Mouse (Mus musculus): ENCODE measurements at regions not wholly inside any gene's neighbourhood (a gene's known extent, or its start where the extent isn't known, plus 50 kb on each side); places are given as distances from the start of the nearest gene placed in this dataset.

- DNase-seq (ENCODE audit: low spot score), result no peak
Observed at GRCm38 (mm10) chr8:114052426-114052825, 80.9 kb upstream of the Nudt7 start.

- DNase-seq (ENCODE audit: low spot score), result no peak
Observed at GRCm38 (mm10) chr8:114063566-114063965, 69.8 kb upstream of the Nudt7 start.

GRCm38 (mm10) chr8:114072330-114072729 lies 61.0 kb upstream of the Nudt7 start:
- DNase-seq (ENCODE audit: low spot score), result no peak

GRCm38 (mm10) chr8:114074122-114074521 lies 59.2 kb upstream of the Nudt7 start:
- peak; percentile 11 for DNase-seq (ENCODE audit: low spot score)

- peak; percentile 24 for DNase-seq (ENCODE audit: low spot score)
Observed at GRCm38 (mm10) chr8:114076701-114077100, 56.7 kb upstream of the Nudt7 start.

DNA sequence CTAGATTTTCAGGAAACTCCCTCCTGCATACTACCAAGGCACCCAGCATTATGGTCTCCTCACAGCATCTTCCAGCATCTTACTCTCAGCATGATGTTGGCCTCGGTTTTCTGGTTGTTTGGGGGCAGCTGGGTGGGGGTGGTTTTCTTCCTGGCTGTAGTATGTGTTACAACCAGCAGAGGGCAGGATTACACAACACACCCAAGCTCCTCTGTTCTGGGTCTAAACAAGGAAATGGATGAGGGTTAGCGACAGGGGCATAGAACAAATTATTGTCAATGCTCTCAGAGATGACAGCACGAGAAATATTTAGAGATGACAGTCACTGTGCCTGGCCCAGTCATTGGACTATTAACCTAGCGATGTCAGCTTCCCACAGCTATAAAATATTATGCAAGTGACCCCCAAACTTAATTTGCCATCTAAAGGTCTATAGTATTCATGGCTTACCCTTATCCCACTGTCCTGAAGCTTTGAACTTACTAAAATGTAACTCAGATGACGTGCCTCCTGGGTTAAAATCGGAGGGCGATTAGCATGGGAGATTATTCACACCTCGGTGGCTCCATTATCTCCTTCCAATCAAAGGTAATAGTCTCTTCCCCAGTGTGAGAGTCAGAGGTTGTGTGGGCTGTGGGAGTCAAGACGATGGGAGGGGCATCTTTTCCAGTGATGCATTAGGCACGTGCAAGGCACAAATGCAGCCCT lies 52.2 kb upstream of the Nudt7 start:
- DNase-seq (ENCODE audit: low spot score), result peak; percentile 47

DNA sequence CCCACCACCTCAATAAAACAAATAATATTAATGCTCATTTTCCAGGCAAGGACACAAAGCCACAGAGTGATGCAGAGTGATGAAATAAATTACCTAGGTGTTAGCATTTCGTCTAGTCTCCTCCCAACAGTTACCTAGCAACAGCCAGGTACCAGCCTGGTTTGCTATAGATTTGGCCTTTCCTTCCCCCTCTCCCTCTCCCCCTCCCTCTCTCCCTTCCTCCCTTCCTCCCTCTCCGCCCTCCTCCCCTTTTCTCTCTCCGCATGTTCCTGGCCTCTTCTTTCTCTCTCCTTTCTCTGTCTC lies 51.6 kb upstream of the Nudt7 start:
- no peak for DNase-seq (ENCODE audit: low spot score)

All from layer of hippocampus, adult 11-12 months (tissue).